Mouse (Mus musculus) megakaryocyte-erythroid progenitor cell, adult 5-6 weeks (primary cell): ENCODE data around the gene Klf11. TPM values are rescaled to one million over a fixed set of nuclear protein-coding genes. Genes with fewer than 3 reads are reported as not detected.
"Not testable (repeated sequence)": the region's sequence is repeated elsewhere in the genome, so short reads cannot be mapped to it uniquely, and the experiment has no call there.

ENCODE experiments used
- ATAC-seq: replicated peaks from 2 replicates; pipeline ENCODE4 v1.8.0; 2016; ENCODE audit warnings: mild to moderate bottlenecking, inconsistent platforms; ENCODE audit not compliant: severe bottlenecking, poor library complexity, low FRiP score, low TSS enrichment
- total RNA-seq, 2 experiments: library from RNA; stranded (forward) in 1 of 2; stranded (reverse) in 1 of 2; fragments of 200-1000, 215-1000 nt in 1 of 2; fragments of >200 nt in 1 of 2; fragmentation: Nextera tagmentation in 1 of 2; gene quantifications; 2 replicates each; pipeline ENCODE4 v1.2.3; 2014 to 2017

The Klf11 gene
- total RNA-seq, 2 experiments from 2014 or later, result 10.9 to 18.6 TPM

GRCm38 (mm10) chr12:24697484-24698204 is 46.6 kb downstream of the Klf11 start:
- ATAC-seq, result peak; percentile 61

- ATAC-seq, result no peak
Observed at GRCm38 (mm10) chr12:24698514-24698913, 47.4 kb downstream of the Klf11 start.

GRCm38 (mm10) chr12:24699578-24699977 is 48.5 kb downstream of the Klf11 start:
- ATAC-seq, result no peak

- ATAC-seq, result not testable (repeated sequence)
Observed at GRCm38 (mm10) chr12:24701621-24702020, 50.5 kb downstream of the Klf11 start.

- no peak for ATAC-seq
Observed at GRCm38 (mm10) chr12:24703013-24703412, 51.9 kb downstream of the Klf11 start.

GRCm38 (mm10) chr12:24705502-24706263 is 54.6 kb downstream of the Klf11 start:
- ATAC-seq, result no peak

GRCm38 (mm10) chr12:24706764-24707479 is 55.8 kb downstream of the Klf11 start:
- ATAC-seq, result peak; percentile 54

- ATAC-seq, result no peak
Observed at GRCm38 (mm10) chr12:24707480-24707802, 56.4 kb downstream of the Klf11 start.

GRCm38 (mm10) chr12:24707954-24708823 is 57.1 kb downstream of the Klf11 start, which contains the start of gene Rrm2:
TSS of gene Rrm2 (plus strand) at chr12:24708241.
- ATAC-seq, result peak; percentile 72

- no peak for ATAC-seq
Observed at GRCm38 (mm10) chr12:24708824-24709218, 57.7 kb downstream of the Klf11 start.

- no peak for ATAC-seq
Observed at GRCm38 (mm10) chr12:24709409-24709808, 58.3 kb downstream of the Klf11 start.

- ATAC-seq, result peak; percentile 28
Observed at GRCm38 (mm10) chr12:24709831-24710508, 58.9 kb downstream of the Klf11 start.

GRCm38 (mm10) chr12:24710672-24711071 is 59.6 kb downstream of the Klf11 start:
- ATAC-seq, result no peak

Other genes with a start within 250 kb of the Klf11 start
- gene Taf1b, start 152.9 kb upstream of the Klf11 start, total RNA-seq (2014; fragmentation: Nextera tagmentation), result 13.2 and 19.2 TPM in 2 replicates
- gene Taf1b, start 152.9 kb upstream of the Klf11 start, total RNA-seq (2017), result 34.5 and 40.6 TPM in 2 replicates
- not detected in 2 replicates for gene Grhl1, start 79.0 kb upstream of the Klf11 start, total RNA-seq (2014; fragmentation: Nextera tagmentation)
- 0.15 TPM in 1 of 2 replicates, not detected in the other for gene Grhl1, start 79.0 kb upstream of the Klf11 start, total RNA-seq (2017)
- not detected in 2 replicates for gene Cys1, start 30.5 kb downstream of the Klf11 start, total RNA-seq (2014; fragmentation: Nextera tagmentation)
- gene Cys1, start 30.5 kb downstream of the Klf11 start, total RNA-seq (2017), result not detected in 2 replicates
- 188 and 245 TPM in 2 replicates for gene Rrm2, start 57.0 kb downstream of the Klf11 start, total RNA-seq (2014; fragmentation: Nextera tagmentation)
- gene Rrm2, start 57.0 kb downstream of the Klf11 start, total RNA-seq (2017), result 98.3 and 173 TPM in 2 replicates
- 16.7 and 19.5 TPM in 2 replicates for gene Mboat2, start 179.6 kb downstream of the Klf11 start, total RNA-seq (2014; fragmentation: Nextera tagmentation)
- 21.3 and 38.1 TPM in 2 replicates for gene Mboat2, start 179.6 kb downstream of the Klf11 start, total RNA-seq (2017)